In the genomic region with DNA sequence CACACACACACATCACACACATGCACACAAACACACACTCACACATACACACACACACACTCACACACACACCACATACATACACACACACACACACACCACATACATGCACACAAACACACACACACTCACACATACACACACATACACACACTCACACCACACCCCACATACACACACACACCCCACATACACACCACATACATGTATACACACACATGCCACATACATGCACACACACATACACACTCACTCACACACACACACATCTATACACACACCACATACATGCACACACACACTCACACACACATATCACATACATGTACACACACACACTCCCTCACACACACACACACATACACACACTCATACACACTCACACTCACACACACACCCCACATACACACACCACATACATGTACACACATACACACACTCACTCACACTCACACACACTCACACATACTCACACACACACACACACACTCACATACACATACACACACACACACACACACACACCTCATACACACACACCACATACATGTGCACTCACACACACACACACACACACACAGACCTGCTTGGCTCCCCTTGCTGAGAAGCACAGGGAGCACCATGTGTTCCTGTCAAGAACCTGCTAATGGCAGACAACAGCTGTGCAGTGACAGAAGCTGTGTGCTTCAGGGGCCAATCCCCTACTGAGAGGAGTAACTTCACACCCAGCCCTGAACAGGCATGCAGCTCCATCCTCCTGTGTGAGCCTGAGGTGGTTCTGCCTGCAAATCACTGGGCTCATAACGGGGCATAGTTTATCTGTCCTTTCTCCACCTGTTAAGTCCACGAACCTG, we compare ENCODE assay signal across 11 mouse cellular contexts.
DNase-seq lines count a peak whose midpoint lies in the region; ATAC-seq and TF ChIP-seq lines count a peak whose summit lies in the region.
"Had no signal": no experiment of that assay in that cellular context is flagged by ENCODE, and none has a peak within 500 bp of the region (broad histone marks: within the 10 kb centered on the region; RNA-seq: fewer than 3 reads in every experiment).

No protein-coding gene starts in this region.

- H3K4me3 ChIP-seq in limb, embryonic 11.5 days (ENCODE audit: low read depth, low read length), result no peak overlapping the region
- H3K4me3 ChIP-seq in limb, embryonic 10.5 days, result no peak overlapping the region
- no peak overlapping the region for H3K4me3 ChIP-seq in embryonic facial prominence, embryonic 10.5 days
- no peak overlapping the region for H3K4me3 ChIP-seq in hindbrain, embryonic 11.5 days (ENCODE audit: low read depth, low read length)
- H3K4me3 ChIP-seq in myocyte, result no peak overlapping the region
- H3K4me3 ChIP-seq: liver, embryonic 13.5 days had no signal

- no peak overlapping the region for H3K4me2 ChIP-seq in limb, embryonic 11.5 days (ENCODE audit: low read depth, severe bottlenecking)
- no peak overlapping the region for H3K4me2 ChIP-seq in hindbrain, embryonic 11.5 days (replicated peaks; ENCODE audit: low read depth, low read length)
- H3K4me2 ChIP-seq in myocyte (ENCODE audit: low read depth), result no peak overlapping the region
- H3K4me2 ChIP-seq: liver, embryonic 13.5 days had no signal

- no peak overlapping the region for H3ac ChIP-seq in myocyte (ENCODE audit: control insufficient read depth, insufficient read length)

- TF ChIP-seq POLR2A in myocyte (IDR thresholded peaks at IDR 0.05; ENCODE audit: insufficient read length, low read depth), result no peak

- no peaks in the 10 kb centered on the region for H3K4me1 ChIP-seq in limb, embryonic 11.5 days (ENCODE audit: control insufficient read depth, insufficient read depth, low read length)
- no peaks in the 10 kb centered on the region for H3K4me1 ChIP-seq in limb, embryonic 10.5 days
- no peaks in the 10 kb centered on the region for H3K4me1 ChIP-seq in embryonic facial prominence, embryonic 10.5 days
- no peaks in the 10 kb centered on the region for H3K4me1 ChIP-seq in hindbrain, embryonic 11.5 days (replicated peaks; ENCODE audit: control insufficient read depth, insufficient read depth, low read length)
- H3K4me1 ChIP-seq: liver, embryonic 13.5 days had no signal

- ATAC-seq in limb, embryonic 11.5 days (ENCODE audit: insufficient number of reproducible peaks, low FRiP score, low TSS enrichment, low read depth), result peak; percentile 77
- no peak for ATAC-seq in hindbrain, embryonic 11.5 days (ENCODE audit: low FRiP score)

- H3K9me3 ChIP-seq in limb, embryonic 11.5 days (ENCODE audit: control insufficient read depth, low read length), result no peaks in the 10 kb centered on the region
- no peaks in the 10 kb centered on the region for H3K9me3 ChIP-seq in limb, embryonic 10.5 days (replicated peaks)
- H3K9me3 ChIP-seq in embryonic facial prominence, embryonic 10.5 days, result no peaks in the 10 kb centered on the region
- H3K9me3 ChIP-seq in hindbrain, embryonic 11.5 days (ENCODE audit: control insufficient read depth, low read length), result no peaks in the 10 kb centered on the region
- H3K9me3 ChIP-seq: liver, embryonic 13.5 days had no signal

- no peak overlapping the region for H3K9ac ChIP-seq in limb, embryonic 11.5 days (ENCODE audit: low read length)
- no peak overlapping the region for H3K9ac ChIP-seq in hindbrain, embryonic 11.5 days (ENCODE audit: low read depth, low read length)
- H3K9ac ChIP-seq: liver, embryonic 13.5 days had no signal

- no peak overlapping the region for H3K27ac ChIP-seq in limb, embryonic 11.5 days (replicated peaks; ENCODE audit: low read depth, low read length)
- no peak overlapping the region for H3K27ac ChIP-seq in limb, embryonic 10.5 days
- H3K27ac ChIP-seq in embryonic facial prominence, embryonic 10.5 days (replicated peaks), result no peak overlapping the region
- H3K27ac ChIP-seq in hindbrain, embryonic 11.5 days (ENCODE audit: low read depth, low read length), result no peak overlapping the region
- H3K27ac ChIP-seq: liver, embryonic 13.5 days had no signal

- H3K79me2 ChIP-seq in myocyte (ENCODE audit: control insufficient read depth, insufficient read depth), result no peaks in the 10 kb centered on the region

- WGBS in limb, embryonic 11.5 days, result 50% methylated on average over 2 of the region's 2 CpGs
- 61% methylated on average over 2 of the region's 2 CpGs for WGBS in limb, embryonic 10.5 days
- 79% methylated on average over 2 of the region's 2 CpGs for WGBS in embryonic facial prominence, embryonic 10.5 days
- 70% methylated on average over 2 of the region's 2 CpGs for WGBS in hindbrain, embryonic 11.5 days

- no peaks in the 10 kb centered on the region for H3K36me3 ChIP-seq in limb, embryonic 11.5 days (ENCODE audit: control insufficient read depth, insufficient read depth, low read length)
- H3K36me3 ChIP-seq in limb, embryonic 10.5 days, result no peaks in the 10 kb centered on the region
- H3K36me3 ChIP-seq in embryonic facial prominence, embryonic 10.5 days (replicated peaks), result no peaks in the 10 kb centered on the region
- H3K36me3 ChIP-seq in hindbrain, embryonic 11.5 days (ENCODE audit: control insufficient read depth, insufficient read depth, low read length), result no peaks in the 10 kb centered on the region
- no peaks in the 10 kb centered on the region for H3K36me3 ChIP-seq in myocyte (ENCODE audit: control insufficient read depth, insufficient read depth)
- H3K36me3 ChIP-seq: liver, embryonic 13.5 days had no signal

- H3K27me3 ChIP-seq in limb, embryonic 11.5 days (ENCODE audit: control insufficient read depth, insufficient read depth, low read length), result no peaks in the 10 kb centered on the region
- no peaks in the 10 kb centered on the region for H3K27me3 ChIP-seq in limb, embryonic 10.5 days (ENCODE audit: low read depth, poor library complexity, severe bottlenecking)
- no peaks in the 10 kb centered on the region for H3K27me3 ChIP-seq in embryonic facial prominence, embryonic 10.5 days (replicated peaks; ENCODE audit: low read depth, poor library complexity, severe bottlenecking)
- H3K27me3 ChIP-seq in hindbrain, embryonic 11.5 days (ENCODE audit: control insufficient read depth, insufficient read depth, low read length), result no peaks in the 10 kb centered on the region
- H3K27me3 ChIP-seq in myocyte (ENCODE audit: control insufficient read depth, insufficient read depth, insufficient read length), result no peaks in the 10 kb centered on the region
- H3K27me3 ChIP-seq: liver, embryonic 13.5 days had no signal

- DNase-seq in limb, embryonic 11.5 days (ENCODE audit: low spot score), result no peak
- no peak for DNase-seq in limb, embryonic 10.5 days (ENCODE audit: low spot score)
- DNase-seq in embryonic facial prominence, embryonic 10.5 days (ENCODE audit: low spot score), result peak; percentile 11
- DNase-seq in hindbrain, embryonic 11.5 days (ENCODE audit: low spot score), result peak; percentile 3
- DNase-seq in spleen, postnatal 14 days (ENCODE audit: low spot score in 2 of 2), result no peak
- DNase-seq in heart, adult 8-10 months (ENCODE audit: low spot score), result no peak
- no peak for DNase-seq in testis, postnatal 10 days (ENCODE audit: low spot score)
- DNase-seq: kidney, postnatal 36 days; liver, embryonic 13.5 days; thymus, postnatal 36 days had no signal

TF ChIP-seq in myocyte, 11 proteins besides CTCF, POLR2A, EP300 and RAD21:
- TF ChIP-seq SRF (IDR thresholded peaks at IDR 0.05; ENCODE audit: control insufficient read depth, insufficient read length, low read depth), result no peak
- TF ChIP-seq CEBPB (IDR thresholded peaks at IDR 0.05; ENCODE audit: insufficient read depth, poor library complexity, severe bottlenecking), result no peak
- no peak for TF ChIP-seq TCF12 (IDR thresholded peaks at IDR 0.05; ENCODE audit: insufficient read depth, poor library complexity, severe bottlenecking)
- no peak for TF ChIP-seq TCF3 (IDR thresholded peaks at IDR 0.05; ENCODE audit: insufficient read length, low read depth)
- TF ChIP-seq POLR2AphosphoS2 (IDR thresholded peaks at IDR 0.05; ENCODE audit: insufficient read length, low read depth), result no peak
- TF ChIP-seq MYOD1 (IDR thresholded peaks at IDR 0.05; ENCODE audit: control insufficient read depth in 1 of 3, insufficient read length in 2 of 3, low read depth in 2 of 3), result peak in 2 of 3 experiments; percentile 79 to 92
- TF ChIP-seq USF1 (IDR thresholded peaks at IDR 0.05; ENCODE audit: low read depth), result no peak
- TF ChIP-seq MYOG (IDR thresholded peaks at IDR 0.05; ENCODE audit: control insufficient read depth in 1 of 3, insufficient read depth in 1 of 3, insufficient read length in 2 of 3, low read depth in 2 of 3), result peak in 1 of 3 experiments; percentile 43

Comparison
In these comparisons a context has a peak if more than half of its experiments do, and no peak if none do; other contexts are left out.
1. DNase-seq: peak in embryonic facial prominence, embryonic 10.5 days (single experiment) and hindbrain, embryonic 11.5 days (single experiment); none in limb, embryonic 11.5 days (single experiment), limb, embryonic 10.5 days (single experiment), spleen, postnatal 14 days (0 of 2), heart, adult 8-10 months (single experiment) and testis, postnatal 10 days (single experiment).